Mouse (Mus musculus) urinary bladder, postnatal 4 days (tissue): ENCODE data around the gene Mical3.

Experiments
- DNase-seq, 2 experiments: peaks; one replicate each; pipeline ENCODE4 v3.0.0; 2021 to 2022; ENCODE audit warnings: low spot score in 2 of 2

The Mical3 gene

DNA sequence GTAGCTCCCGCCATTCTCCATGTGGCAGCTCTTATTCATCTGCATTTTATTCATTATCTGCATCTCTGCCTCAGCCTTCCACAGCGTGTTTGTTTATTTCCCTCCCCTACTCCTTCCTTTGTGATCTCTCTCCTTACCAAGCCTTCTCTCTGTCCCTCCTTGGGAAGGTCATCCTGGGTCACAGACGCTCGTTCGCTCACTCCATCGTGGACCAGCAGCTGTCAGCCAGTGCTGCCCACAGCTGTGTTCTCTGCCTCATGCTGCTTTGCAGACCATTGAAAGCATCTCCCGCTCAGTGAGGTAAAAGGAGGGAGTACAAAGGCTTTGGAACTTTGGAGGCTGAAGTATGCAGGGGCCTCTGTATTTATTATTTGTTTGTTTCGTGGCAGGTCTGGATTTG lies 15.1 kb upstream of the Mical3 start:
- no peak for DNase-seq

DNA sequence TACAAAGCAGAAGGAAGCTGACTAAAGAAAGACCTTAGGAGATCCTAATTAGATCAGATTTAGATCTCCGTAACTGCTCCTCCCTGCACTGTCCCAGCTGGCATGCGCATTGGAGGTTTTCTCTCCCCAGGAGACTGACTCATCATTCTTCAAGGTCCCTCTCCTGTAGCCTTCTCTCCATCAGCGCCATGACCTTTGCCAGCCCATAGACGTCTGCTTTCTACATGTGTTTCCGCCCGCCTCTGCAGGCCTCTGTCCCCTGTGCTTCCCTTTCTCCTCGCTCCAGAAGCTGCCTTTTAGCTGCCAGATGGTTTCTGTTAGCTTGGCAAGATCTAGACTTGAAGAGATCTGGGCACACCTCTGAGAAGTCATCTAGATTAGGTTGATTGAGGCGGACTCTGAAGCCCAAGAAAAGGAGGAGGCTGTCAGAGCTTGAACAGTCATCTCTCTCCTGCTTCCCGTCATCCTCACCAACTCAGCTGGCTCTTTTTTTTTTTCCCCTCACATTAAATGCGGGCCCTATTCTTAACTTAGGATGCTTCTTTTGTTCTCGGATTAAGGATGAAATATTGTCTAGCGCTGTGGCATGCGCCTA lies 14.3 kb upstream of the Mical3 start:
- DNase-seq = no peak

DNA sequence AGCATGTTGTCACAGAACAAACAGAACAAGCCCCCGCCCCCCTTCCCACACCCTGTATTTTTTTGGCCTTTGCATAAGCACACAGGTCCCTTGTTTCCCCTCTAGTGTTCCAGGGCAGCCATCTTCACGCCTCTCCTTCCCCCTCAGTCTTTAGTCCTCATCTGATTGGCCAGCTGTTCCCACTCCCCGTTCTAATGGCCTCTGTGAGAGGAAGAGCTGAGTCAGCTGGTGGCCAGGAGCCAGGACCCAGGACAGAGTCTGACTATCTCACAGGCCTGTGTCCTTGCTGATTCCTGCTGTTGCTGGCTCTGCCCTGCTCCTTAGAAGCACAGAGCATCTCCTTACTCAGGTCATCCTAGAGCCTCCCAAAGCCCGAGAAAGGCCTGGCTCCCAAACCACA lies 13.3 kb upstream of the Mical3 start:
- DNase-seq = peak in 1 of 2 experiments; percentile 71

GRCm38 (mm10) chr6:121143439-121143838 lies 12.6 kb upstream of the Mical3 start:
- DNase-seq = no peak

GRCm38 (mm10) chr6:121142298-121142697 lies 11.5 kb upstream of the Mical3 start:
- no peak for DNase-seq

GRCm38 (mm10) chr6:121139271-121139670 lies 8.5 kb upstream of the Mical3 start:
- no peak for DNase-seq

DNA sequence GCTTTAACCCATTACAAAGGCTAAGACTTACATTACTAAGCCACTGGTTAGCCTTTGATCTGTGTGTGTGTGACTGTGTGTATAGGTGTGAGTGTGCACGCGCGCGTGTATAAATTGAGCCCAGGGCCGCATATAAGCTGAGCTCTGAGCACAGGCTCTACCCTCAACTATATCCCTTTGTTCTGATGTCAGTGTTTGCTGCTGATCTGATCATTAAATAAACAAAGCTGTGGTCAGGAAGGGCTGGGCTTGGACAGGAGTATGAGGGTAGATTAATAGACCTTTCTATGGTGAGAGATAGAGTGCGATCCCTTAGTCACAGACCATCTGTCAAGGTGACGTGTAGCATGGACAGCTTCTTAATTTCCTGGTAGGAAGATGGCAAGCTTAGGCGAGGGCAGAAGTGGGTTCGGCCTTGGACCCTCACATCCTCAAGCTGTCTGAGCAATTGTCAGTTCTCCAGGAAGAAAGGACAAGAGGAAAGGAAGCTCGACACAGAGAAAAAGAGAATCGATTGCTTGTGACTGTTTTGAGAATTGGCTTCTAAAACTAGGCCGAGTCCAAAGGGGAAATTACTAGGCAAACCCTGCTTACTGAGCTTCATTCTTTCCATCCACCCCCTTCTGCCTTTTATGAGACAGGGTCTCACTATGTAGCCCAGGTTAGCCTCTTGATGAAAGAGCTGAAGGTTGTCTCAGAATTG lies 7.7 kb upstream of the Mical3 start:
- no peak for DNase-seq

DNA sequence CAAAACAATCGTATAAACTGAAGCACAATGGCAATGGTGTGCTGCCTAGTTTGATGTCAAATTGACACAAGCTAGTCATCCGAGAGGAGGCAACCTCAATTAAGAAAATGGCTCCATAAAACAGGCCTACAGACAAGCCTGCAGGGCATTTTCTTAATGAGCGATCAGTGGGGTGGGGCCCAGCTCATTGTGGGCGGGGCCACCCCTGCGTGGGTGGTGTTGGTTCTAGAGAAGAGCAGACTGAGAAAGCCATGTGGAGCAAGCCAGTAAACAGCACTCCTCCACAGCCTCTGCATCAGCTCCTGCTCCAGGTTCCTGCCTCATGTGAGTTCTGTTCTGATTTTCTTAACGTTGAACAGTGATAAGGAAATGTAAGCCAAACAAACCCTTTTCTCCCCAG lies 6.4 kb upstream of the Mical3 start:
- DNase-seq = no peak

- no peak for DNase-seq
Measured at GRCm38 (mm10) chr6:121134884-121135283, 4.1 kb upstream of the Mical3 start.

DNA sequence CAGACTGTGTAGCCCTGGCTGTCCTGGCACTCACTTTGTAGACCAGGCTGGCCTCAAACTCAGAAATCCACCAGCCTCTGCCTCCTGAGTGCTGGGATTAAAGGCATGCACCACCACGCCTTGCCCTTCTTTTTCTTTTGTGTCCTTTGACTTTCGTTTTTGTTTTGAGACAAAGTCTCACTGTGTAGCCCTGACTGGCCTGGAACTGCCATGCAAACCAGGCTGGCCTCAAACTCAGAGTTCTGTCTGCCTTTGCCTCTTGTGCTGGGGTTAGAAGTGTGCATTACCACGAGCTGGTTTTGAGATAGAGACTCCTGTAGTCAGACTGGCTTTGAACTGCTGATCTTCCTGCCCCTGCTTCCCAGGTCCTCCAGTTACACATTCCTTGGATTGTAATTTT lies 3.5 kb upstream of the Mical3 start:
- no peak for DNase-seq

- DNase-seq = peak; percentile 73 to 86
Measured at GRCm38 (mm10) chr6:121130039-121130705, 627 bp downstream of the Mical3 start.

DNA sequence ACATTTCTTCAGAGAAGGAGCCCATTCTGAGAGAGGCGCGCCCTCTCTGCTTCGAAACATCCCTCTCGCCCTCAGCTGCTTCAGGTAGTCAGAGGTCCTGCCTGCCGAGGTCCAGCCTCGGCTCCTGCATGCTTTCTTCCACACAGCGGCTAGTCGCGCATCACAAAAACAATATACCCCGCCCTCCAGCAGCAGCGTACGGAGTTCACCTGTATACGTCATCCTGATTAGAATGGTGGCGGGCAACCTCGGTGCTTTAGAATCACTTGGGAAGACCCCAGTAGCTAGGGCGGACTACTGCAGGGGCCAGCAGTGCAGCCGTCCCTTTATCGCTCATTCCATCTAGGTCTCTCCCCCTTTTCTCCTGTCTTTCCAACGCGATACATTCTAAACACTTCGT lies 1.3 kb downstream of the Mical3 start:
- no peak for DNase-seq

- no peak for DNase-seq
Measured at GRCm38 (mm10) chr6:121128736-121129135, 2.1 kb downstream of the Mical3 start.

DNA sequence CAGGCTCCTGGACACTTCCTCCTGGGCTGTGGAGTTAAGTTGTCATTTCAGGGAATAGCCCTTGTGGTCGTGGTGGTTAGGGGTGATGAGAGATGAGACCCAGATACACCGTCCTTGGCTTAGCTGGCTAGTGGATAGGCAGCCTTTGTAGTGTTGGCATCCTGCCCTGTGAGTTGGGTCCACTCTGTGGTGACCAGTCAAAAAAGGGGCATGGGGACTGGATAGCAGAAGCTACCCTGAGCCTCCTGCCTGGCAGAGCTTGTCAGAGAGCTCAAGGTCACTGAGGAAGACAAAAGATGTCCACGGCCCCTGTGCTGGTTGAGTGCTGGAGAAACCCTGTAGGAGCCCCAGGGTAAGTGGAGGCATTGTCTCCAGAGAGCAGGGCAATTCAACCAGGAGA lies 3.1 kb downstream of the Mical3 start:
- no peak for DNase-seq

- no peak for DNase-seq
Measured at GRCm38 (mm10) chr6:121126202-121126601, 4.6 kb downstream of the Mical3 start.

GRCm38 (mm10) chr6:121122739-121123241 lies 8.0 kb downstream of the Mical3 start:
- no peak for DNase-seq

DNA sequence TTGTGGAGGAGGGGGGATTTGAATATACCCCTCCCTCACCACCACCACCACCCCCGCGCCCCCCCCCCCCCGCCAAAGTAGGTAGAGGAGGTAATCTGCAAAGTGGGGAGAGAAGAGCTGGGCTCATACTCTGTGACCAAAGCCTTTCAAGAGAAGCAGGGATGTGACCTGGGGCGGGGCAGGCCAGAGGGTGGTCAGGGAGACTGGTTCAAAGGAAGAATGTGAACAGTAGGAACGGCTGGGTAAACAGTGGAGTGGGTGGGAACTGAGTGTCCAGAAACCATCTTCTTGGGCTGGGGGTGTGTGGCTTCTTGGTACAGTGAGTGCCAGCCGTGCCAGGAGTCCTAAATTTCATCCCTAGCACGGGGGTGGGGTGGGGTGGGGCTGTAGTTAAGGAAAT lies 10.0 kb downstream of the Mical3 start:
- DNase-seq = no peak

- DNase-seq = no peak
Measured at GRCm38 (mm10) chr6:121117971-121118755, 12.6 kb downstream of the Mical3 start.

DNA sequence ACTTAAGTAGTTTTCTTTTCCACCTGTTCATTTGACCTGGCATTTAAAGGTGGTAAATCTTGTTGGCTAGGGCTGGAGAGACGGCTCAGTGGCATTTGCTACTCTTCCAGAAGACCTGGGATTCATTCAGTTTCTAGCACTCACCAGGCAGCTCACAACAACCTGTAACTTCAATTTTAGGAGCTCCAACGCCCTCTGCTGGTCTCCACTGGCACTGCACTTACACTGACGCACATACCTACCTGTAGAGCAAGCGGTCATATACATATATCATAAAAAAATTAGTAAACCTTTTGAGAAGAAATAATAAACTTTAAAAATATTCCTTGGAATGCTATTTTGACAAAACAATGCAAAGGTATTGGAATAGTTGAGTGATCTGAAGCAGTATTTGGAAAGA lies 13.7 kb downstream of the Mical3 start:
- no peak for DNase-seq

DNA sequence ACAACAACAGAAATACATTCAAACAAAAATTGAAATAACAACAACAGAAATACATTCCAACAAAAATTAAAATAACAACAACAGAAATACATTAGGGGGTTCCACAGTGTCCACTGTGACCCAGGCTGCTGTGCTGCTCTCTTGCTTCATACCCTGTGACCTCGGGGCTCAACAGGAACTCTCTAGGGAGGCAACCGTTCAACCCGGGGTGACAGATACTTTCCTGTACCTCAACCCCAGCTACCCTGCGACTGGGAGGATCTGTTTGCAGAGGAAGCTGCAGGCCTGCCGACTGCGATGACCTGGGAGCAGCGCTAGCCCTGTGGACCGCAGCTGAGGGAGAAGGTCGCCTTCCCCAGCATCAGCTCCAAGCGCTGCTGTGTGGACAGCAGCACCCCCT lies 14.4 kb downstream of the Mical3 start:
- DNase-seq = no peak

- DNase-seq = no peak
Measured at GRCm38 (mm10) chr6:121111448-121112055, 19.2 kb downstream of the Mical3 start.
